Mouse (Mus musculus): Measurements from ENCODE around the gene Tlk2.

- TF ChIP-seq CTCF (IDR thresholded peaks at IDR 0.05; ENCODE audit: control insufficient read depth, insufficient read depth, low read length) (no peak), POLR2A (IDR thresholded peaks at IDR 0.05; ENCODE audit: borderline replicate concordance, control insufficient read depth, low read depth, low read length) (no peak)
Observed at GRCm38 (mm10) chr11:105152357-105152899, 26.2 kb upstream of the Tlk2 start.
